Mouse (Mus musculus): ENCODE measurements around the gene Prps1.

- TF ChIP-seq CTCF (IDR thresholded peaks at IDR 0.05; ENCODE audit: low read depth, low read length), result no peak
- TF ChIP-seq POLR2A (IDR thresholded peaks at IDR 0.05; ENCODE audit: borderline replicate concordance, low read depth, low read length), result no peak
Observed at GRCm38 (mm10) chrX:140493527-140494029, 37.2 kb downstream of the Prps1 start.
